Mouse (Mus musculus): ENCODE results near the gene Lypd6. TPM values are rescaled to one million over a fixed set of nuclear protein-coding genes. Genes with fewer than 3 reads are reported as not detected.

Lypd6 gene
- polyA plus RNA-seq, 1 experiment from 2014 or later, result 6.7 TPM

DNA sequence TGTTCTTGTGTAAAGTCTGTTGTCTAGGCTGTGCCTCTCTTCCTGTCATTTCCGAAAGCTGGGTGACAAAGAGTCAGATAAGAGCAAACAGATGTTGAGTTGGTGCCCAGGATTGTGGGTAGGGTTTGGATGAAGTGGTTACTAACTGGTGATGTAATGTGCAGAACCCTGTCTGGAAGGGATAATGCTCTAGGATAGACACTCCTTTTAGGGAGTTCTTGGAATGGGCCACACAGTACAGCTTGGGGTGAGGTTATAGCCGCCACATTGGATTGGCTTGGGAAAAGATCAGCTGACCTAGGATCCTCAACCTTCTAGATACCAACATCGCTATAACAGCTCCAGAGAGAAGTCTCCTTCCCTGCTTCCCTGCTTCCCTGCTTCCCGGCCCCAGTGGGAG is 5.9 kb downstream of the Lypd6 start:
- H3K36me3 ChIP-seq, result no peaks in the 10 kb centered on the region
- no peaks in the 10 kb centered on the region for H3K9me3 ChIP-seq
- peaks cover 11% of the 10 kb centered on the region for H3K27me3 ChIP-seq
- H3K9ac ChIP-seq (replicated peaks), result no peak overlapping the region
- no peak overlapping the region for H3K4me2 ChIP-seq (replicated peaks)
- WGBS, result 91% methylated on average over 4 of the region's 4 CpGs
- no peak overlapping the region for H3K27ac ChIP-seq
- peaks cover 5% of the 10 kb centered on the region for H3K4me1 ChIP-seq (replicated peaks)
- H3K4me3 ChIP-seq (replicated peaks), result no peak overlapping the region
- no peak for ATAC-seq

DNA sequence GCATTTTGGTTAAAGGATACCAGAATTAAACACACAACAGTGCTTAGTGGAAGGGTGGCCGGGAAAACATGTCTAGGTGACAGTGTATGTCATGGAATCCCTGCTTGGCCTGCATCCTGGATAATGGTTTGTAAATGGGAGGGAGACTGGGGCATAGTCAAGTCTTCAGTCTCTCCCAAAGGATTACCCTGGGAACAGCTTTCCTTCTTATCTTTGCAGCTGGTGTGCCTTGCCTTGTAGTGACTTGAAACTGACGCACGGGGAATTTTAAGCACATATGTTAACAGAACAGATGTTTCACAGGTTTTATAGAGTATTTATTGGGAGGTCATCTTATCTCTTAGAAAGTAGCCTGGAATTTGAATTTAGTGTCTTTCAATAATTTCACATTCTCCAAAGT is 18.5 kb downstream of the Lypd6 start:
- 74% methylated on average over 3 of the region's 3 CpGs for WGBS

DNA sequence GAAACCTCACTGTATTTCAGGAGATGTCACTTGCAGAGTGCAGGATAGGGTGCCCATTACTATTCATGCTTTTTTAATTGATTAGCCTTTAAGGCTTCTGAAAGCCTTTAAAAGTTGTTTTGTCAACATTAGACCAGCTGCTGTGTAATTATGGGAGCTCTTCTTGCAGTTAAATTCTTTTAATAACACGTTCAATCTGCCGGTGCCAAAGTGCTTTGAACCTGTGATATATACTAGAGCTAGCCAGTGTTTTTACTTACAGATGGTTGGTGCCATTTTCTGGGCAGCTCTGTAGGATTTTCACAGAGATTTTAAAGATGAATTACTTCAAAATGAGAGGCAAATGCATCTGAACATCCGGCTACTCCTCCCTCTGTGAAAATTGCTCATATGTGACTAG is 21.5 kb downstream of the Lypd6 start:
- 68% methylated on average over 3 of the region's 3 CpGs for whole genome bisulfite sequencing
- H3K9me3 ChIP-seq, result no peaks in the 10 kb centered on the region
- no peaks in the 10 kb centered on the region for H3K4me1 ChIP-seq (replicated peaks)
- H3K4me3 ChIP-seq (replicated peaks), result no peak overlapping the region
- ATAC-seq, result no peak
- H3K4me2 ChIP-seq (replicated peaks), result no peak overlapping the region
- H3K27me3 ChIP-seq, result no peaks in the 10 kb centered on the region
- H3K36me3 ChIP-seq, result no peaks in the 10 kb centered on the region
- H3K27ac ChIP-seq, result no peak overlapping the region
- no peak overlapping the region for H3K9ac ChIP-seq (replicated peaks)

More for the DNA sequence above, 18.5 kb downstream of the Lypd6 start:
- no peaks in the 10 kb centered on the region for H3K27me3 ChIP-seq
- H3K9me3 ChIP-seq, result no peaks in the 10 kb centered on the region
- no peak overlapping the region for H3K9ac ChIP-seq (replicated peaks)
- H3K4me3 ChIP-seq (replicated peaks), result no peak overlapping the region
- H3K4me1 ChIP-seq (replicated peaks), result no peaks in the 10 kb centered on the region
- no peak overlapping the region for H3K4me2 ChIP-seq (replicated peaks)
- no peak for ATAC-seq
- no peaks in the 10 kb centered on the region for H3K36me3 ChIP-seq
- no peak overlapping the region for H3K27ac ChIP-seq

DNA sequence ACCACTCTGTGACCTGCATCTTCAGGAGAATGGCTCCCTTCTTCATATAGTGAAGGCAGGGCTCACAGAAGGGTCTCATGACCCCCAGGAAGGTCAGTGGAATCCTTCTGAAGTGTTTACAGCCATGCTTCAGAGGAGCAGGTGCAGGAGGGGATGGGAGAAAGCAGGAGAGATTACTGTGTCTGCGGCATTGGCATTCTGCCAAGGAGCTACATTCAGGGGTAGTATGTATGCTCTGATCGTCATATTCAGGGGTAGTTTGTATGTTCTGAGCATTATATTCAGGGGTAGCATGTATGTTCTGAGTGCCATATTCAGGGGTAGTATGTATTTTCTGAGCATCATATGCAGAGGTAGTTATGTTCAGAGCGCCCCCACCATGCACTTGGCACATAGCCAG is 30.1 kb downstream of the Lypd6 start:
- H3K4me3 ChIP-seq (replicated peaks), result no peak overlapping the region
- H3K27ac ChIP-seq, result no peak overlapping the region
- no peak overlapping the region for H3K4me2 ChIP-seq (replicated peaks)
- peaks cover 27% of the 10 kb centered on the region for H3K4me1 ChIP-seq (replicated peaks)
- peak; percentile 61; the same call in 1 of the 2 replicates for ATAC-seq
- no peaks in the 10 kb centered on the region for H3K36me3 ChIP-seq
- H3K27me3 ChIP-seq, result no peaks in the 10 kb centered on the region
- H3K9ac ChIP-seq (replicated peaks), result no peak overlapping the region
- WGBS, result 76% methylated on average over 3 of the region's 3 CpGs
- H3K9me3 ChIP-seq, result no peaks in the 10 kb centered on the region

DNA sequence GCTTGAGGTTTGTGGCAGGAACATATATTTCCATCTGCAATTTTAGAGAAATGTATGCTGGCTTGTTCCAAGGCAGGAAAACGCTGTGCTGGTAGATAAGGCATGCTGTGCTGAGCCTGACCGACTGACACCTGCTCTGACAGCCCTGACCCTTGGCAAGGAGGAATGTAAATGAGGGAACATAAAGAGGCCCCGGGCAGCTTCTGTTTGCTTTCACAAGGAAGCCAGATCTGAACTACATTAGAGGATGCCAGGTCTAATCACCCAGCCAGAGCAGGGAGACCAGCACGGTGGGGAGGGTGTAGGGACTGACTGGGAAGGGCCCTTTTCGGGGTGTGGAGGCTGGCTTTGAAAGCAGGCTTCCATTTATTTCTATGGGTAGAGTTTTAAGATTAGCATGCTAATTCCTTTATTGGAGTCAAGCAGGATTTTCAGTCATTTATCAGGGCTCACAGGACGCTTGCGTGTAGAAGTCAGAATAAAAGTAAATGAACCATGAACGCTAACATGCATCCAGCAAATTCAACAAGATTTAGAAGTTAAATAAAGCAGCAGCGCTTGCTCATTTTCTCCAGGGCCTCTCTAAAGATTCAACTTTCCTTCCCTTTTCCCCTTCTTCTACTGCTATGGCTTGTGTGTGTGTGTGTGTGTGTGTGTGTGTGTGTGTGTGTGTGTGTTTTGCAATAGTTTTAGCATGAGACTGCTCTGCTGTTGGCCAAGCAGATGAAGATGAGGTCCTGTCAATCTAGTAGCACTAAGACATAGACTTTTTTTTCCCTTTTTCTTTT is 34.3 kb downstream of the Lypd6 start:
- Histone ChIP-seq H3K4me3 (replicated peaks) (no peak overlapping the region), H3K36me3 (no peaks in the 10 kb centered on the region), H3K27me3 (no peaks in the 10 kb centered on the region), H3K4me1 (replicated peaks) (peaks cover 31% of the 10 kb centered on the region), H3K4me2 (replicated peaks) (no peak overlapping the region), H3K27ac (peak overlapping the region; percentile 41; the same call in 1 of the 2 replicates), H3K9me3 (no peaks in the 10 kb centered on the region), H3K9ac (replicated peaks) (no peak overlapping the region)
- ATAC-seq, result peak; percentile 90
- 10% methylated on average over 9 of the region's 9 CpGs for WGBS

DNA sequence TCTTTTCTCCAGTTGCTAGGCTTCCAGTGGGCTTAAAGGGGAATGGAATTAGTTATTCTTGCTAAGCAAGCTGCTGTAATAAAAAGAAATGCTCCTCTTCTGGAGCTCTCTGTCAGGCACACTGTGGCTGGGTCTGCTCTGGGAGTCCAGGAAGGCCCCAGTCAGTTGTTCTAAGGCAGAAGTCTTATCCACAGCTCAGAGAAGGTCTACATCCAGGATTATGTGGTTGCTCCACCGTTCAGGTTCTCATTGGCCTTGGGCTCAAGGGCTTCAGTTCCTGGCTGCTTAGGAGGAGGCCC is 34.9 kb downstream of the Lypd6 start:
- no peak overlapping the region for H3K4me2 ChIP-seq (replicated peaks)
- 36% methylated on average over 1 of the region's 1 CpGs for WGBS
- ATAC-seq, result peak; percentile 32
- peaks cover 29% of the 10 kb centered on the region for H3K4me1 ChIP-seq (replicated peaks)
- no peak overlapping the region for H3K9ac ChIP-seq (replicated peaks)
- no peaks in the 10 kb centered on the region for H3K9me3 ChIP-seq
- no peaks in the 10 kb centered on the region for H3K27me3 ChIP-seq
- no peak overlapping the region for H3K4me3 ChIP-seq (replicated peaks)
- no peaks in the 10 kb centered on the region for H3K36me3 ChIP-seq
- peak overlapping the region; percentile 57 for H3K27ac ChIP-seq

DNA sequence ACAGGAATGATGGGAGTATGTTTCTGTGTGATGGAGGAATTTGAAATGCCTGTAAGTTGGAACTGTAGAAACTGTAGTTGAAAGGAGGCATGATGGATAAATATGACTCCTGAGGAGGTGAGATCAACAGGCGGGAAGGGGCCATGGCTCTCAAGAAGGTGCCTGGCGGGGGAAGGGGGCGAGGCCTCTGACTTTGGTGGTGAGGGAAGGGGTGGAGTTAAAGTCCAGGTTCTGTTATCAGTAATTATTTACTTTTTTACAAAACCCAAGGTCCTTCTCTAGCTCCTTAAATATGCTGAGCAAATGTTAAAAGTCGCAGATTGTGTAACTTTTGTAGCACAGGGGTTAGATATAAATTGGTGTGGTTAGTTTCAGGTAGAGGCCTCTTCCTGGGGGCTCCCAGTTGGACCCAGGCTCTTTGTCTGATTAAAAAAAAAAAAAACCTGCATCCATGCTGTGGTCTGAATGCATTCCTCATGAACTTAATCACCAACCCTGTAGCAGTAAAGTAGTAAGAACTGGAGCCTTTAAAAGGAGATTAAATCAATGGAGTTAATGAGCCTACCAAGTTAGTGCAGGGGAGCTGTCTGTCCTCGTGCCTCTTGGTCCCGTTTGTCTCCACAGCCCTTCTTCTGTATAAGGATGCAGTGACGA is 37.7 kb downstream of the Lypd6 start:
- Histone ChIP-seq H3K27ac (no peak overlapping the region), H3K9me3 (no peaks in the 10 kb centered on the region), H3K4me1 (replicated peaks) (peaks cover 18% of the 10 kb centered on the region), H3K4me3 (replicated peaks) (no peak overlapping the region), H3K9ac (replicated peaks) (no peak overlapping the region), H3K27me3 (no peaks in the 10 kb centered on the region), H3K4me2 (replicated peaks) (no peak overlapping the region), H3K36me3 (no peaks in the 10 kb centered on the region)
- 72% methylated on average over 7 of the region's 7 CpGs for WGBS
- no peak for ATAC-seq

DNA sequence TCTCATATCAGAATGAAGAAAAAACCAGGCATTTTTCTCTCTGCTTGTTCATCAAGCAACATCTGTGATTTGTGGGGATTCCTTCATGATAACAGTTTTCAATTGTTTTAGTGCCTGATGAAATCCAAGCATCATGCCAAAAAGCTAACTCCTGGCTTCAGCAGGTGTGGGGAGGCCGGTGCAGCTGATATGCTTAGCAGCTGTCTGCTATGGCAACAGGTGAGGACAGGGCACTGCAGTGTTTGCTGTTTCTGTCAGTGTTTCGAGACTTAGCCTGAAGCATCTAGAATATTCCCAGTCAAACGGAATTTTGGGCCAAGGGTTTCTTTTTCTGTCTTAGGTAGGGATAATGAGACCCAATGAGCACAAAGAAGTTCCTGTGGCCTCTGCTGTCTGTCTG is 39.4 kb downstream of the Lypd6 start:
- no peak for ATAC-seq
- WGBS, result 86% methylated on average over 3 of the region's 3 CpGs
- Histone ChIP-seq H3K27ac (no peak overlapping the region), H3K4me1 (replicated peaks) (peaks cover 11% of the 10 kb centered on the region), H3K4me3 (replicated peaks) (no peak overlapping the region), H3K4me2 (replicated peaks) (no peak overlapping the region), H3K36me3 (no peaks in the 10 kb centered on the region), H3K27me3 (no peaks in the 10 kb centered on the region), H3K9ac (replicated peaks) (no peak overlapping the region), H3K9me3 (no peaks in the 10 kb centered on the region)

DNA sequence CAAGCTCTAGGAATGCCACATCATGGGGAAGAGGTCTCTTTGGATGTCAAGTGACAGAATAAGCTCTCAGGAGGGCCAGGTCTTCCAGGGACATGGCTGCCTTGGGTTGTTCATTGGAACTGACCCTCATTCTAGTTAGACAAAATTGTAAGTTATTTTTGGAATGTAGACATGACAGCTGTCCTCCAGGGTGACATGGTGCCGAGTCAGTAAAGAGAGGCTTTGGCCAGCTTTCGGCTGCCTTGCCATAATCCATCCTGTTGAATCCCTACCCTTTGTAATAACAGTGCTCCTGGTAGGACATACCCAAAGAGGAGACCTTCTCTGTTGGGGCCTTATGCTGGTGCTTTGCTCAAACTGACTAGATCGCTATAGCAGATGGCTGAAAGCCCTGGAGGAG is 39.8 kb downstream of the Lypd6 start:
- Histone ChIP-seq H3K9me3 (no peaks in the 10 kb centered on the region), H3K9ac (replicated peaks) (no peak overlapping the region), H3K4me3 (replicated peaks) (no peak overlapping the region), H3K27ac (no peak overlapping the region), H3K27me3 (no peaks in the 10 kb centered on the region), H3K4me2 (replicated peaks) (no peak overlapping the region), H3K4me1 (replicated peaks) (peaks cover 7% of the 10 kb centered on the region), H3K36me3 (no peaks in the 10 kb centered on the region)
- ATAC-seq, result no peak
- WGBS, result 88% methylated on average over 3 of the region's 3 CpGs

DNA sequence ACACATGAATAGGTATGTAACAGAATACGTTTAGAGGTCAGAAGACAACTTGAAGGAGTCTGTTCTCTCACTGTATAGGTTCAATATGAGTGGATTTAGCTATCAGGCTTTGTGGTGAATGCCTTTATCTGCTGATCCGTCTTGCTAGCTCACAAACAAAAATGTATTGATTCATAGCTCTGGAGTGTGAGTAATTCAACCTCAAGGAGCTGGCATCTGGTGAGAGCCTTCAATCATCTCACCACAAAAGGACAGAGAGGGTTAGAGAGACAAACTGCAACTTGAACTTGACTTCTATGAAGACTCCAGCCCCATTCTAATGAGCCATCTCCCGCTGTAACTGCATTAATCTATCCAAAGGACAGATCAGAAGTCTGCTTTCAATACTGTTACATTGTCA is 40.6 kb downstream of the Lypd6 start:
- WGBS, result 69% methylated on average over 3 of the region's 3 CpGs
- no peak overlapping the region for H3K4me3 ChIP-seq (replicated peaks)
- no peak overlapping the region for H3K4me2 ChIP-seq (replicated peaks)
- no peaks in the 10 kb centered on the region for H3K4me1 ChIP-seq (replicated peaks)
- no peak overlapping the region for H3K9ac ChIP-seq (replicated peaks)
- no peak for ATAC-seq
- H3K9me3 ChIP-seq, result no peaks in the 10 kb centered on the region
- H3K36me3 ChIP-seq, result no peaks in the 10 kb centered on the region
- no peak overlapping the region for H3K27ac ChIP-seq
- H3K27me3 ChIP-seq, result no peaks in the 10 kb centered on the region

DNA sequence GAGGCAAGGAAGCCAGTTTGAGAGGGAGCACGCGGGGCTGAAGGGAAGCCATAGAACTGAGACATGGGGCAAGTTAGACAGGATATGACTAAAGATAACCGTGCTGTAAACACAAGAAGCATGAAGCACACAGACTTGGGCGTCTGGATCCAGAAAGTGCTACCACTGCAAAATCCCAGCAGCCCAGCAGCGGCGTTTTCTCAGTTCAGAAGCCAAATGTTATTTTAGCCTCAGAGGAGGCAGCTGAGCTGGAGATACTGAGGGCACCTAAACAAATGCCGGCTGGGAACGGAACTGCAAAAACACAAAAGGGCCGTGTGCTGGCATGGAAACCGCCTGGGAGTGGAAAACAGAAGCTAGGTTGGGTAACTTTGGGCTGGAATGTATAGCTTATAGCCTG is 43.9 kb downstream of the Lypd6 start:
- H3K27ac ChIP-seq, result no peak overlapping the region
- H3K36me3 ChIP-seq, result no peaks in the 10 kb centered on the region
- no peak overlapping the region for H3K4me2 ChIP-seq (replicated peaks)
- H3K4me3 ChIP-seq (replicated peaks), result no peak overlapping the region
- H3K27me3 ChIP-seq, result no peaks in the 10 kb centered on the region
- no peaks in the 10 kb centered on the region for H3K9me3 ChIP-seq
- no peak for ATAC-seq
- no peak overlapping the region for H3K9ac ChIP-seq (replicated peaks)
- H3K4me1 ChIP-seq (replicated peaks), result no peaks in the 10 kb centered on the region
- 67% methylated on average over 10 of the region's 10 CpGs for WGBS

DNA sequence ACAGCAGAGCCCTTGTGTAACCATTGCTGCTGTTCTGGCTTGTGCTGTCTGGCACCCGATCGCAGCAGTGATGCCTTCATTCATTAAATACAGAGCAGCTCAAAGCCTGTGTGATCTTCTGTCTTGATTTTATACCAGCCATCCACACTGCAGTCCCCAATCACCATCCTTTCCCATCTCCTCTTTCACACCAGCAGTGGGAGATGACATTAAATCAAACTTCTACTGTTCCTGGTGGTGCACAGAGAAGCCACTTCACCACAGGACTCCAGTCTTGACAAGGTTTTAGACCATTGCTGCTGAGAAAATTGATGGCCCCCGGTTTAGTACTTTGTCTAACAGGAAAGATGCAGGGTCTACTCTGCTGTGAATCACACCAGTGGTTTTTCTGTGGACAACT is 44.9 kb downstream of the Lypd6 start:
- Histone ChIP-seq H3K9me3 (no peaks in the 10 kb centered on the region), H3K4me2 (replicated peaks) (no peak overlapping the region), H3K36me3 (no peaks in the 10 kb centered on the region), H3K9ac (replicated peaks) (no peak overlapping the region), H3K4me3 (replicated peaks) (no peak overlapping the region), H3K27me3 (no peaks in the 10 kb centered on the region), H3K27ac (no peak overlapping the region), H3K4me1 (replicated peaks) (no peaks in the 10 kb centered on the region)
- no peak for ATAC-seq
- 90% methylated on average over 3 of the region's 3 CpGs for WGBS

DNA sequence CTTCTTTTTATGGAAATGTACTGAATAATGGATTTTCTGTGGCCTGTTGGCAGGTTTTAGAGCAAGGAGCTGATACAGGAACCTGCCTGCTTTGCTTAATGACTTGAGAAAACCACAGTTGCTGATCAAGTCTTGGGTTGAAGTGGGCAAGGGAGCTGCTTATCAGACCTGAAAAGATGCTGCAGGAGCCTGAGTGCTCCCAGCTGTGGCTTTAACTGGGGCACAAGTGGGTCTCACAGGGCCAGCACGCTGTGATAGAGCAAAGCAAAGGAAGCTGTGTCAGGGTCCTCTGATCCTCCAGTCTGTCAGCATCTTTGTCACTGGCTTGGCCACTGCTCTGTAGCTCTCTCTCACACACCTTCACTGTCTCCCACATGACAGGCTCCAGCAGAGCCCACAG is 45.4 kb downstream of the Lypd6 start:
- no peaks in the 10 kb centered on the region for H3K9me3 ChIP-seq
- 48% methylated on average over 1 of the region's 1 CpGs for WGBS
- H3K36me3 ChIP-seq, result no peaks in the 10 kb centered on the region
- no peak overlapping the region for H3K4me2 ChIP-seq (replicated peaks)
- ATAC-seq, result no peak
- H3K4me3 ChIP-seq (replicated peaks), result no peak overlapping the region
- no peaks in the 10 kb centered on the region for H3K27me3 ChIP-seq
- H3K4me1 ChIP-seq (replicated peaks), result no peaks in the 10 kb centered on the region
- H3K9ac ChIP-seq (replicated peaks), result no peak overlapping the region
- H3K27ac ChIP-seq, result no peak overlapping the region
